Mouse (Mus musculus) neutrophil, adult 83 days (primary cell): ENCODE data around the gene Srp54a. TPM values are rescaled to one million over a fixed set of nuclear protein-coding genes. Genes with fewer than 3 reads are reported as not detected.

ENCODE experiments used
- total RNA-seq, 2 experiments: library from RNA; stranded (reverse); gene quantifications; one replicate each; pipeline ENCODE4 v1.2.4; 2023

Srp54a gene
- total RNA-seq = 10 to 100 TPM; 37.2 to 37.5 TPM

DNA sequence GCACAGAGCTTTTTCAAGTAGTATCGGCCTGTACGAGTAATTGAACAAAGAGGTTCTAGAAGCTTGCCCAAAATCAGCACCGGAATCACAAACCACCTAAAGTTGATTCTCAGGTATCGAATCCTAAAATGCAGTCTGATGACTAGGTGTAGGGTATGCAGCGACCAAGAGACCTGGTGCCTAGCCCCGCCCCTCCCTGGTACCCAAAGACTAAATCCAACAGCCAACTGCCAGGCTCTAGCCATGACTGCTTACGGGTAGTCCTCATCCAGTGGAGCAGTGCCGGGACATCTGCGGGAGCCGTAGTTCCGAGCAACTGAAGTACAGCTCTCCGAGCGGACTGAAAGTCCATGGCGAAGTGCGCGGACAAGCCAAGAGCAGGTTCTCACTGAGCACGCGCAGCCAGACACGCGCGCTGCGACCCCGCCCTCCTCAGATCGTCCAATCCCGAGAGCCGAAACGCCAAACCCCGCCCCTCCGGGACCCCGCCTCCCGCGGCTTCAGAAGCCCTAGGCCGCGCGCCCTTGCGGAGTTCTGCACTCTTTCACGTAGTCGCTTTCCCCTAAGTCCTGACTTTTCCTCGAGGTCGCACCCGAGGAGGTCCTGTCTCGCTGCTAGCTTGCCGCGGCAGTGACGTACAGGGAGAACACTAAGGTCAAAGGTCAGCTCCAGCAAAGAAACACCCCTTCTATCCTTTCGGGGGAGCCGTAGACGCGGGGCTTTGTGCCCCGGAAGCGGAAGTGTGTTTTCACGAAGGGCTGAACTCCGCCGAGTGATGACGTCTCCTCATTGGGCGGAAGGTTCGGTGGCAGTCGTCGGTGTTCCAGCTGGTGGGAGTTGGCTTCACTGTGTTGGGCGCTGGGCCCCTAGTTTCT lies at the start of gene Srp54a, which contains the start of gene 2700097O09Rik:
Gene Srp54a, plus strand, starts transcription at position 537 of the 875 bp plus-strand sequence.
Gene 2700097O09Rik, minus strand, starts transcription at position 385 of the 875 bp plus-strand sequence.

DNA sequence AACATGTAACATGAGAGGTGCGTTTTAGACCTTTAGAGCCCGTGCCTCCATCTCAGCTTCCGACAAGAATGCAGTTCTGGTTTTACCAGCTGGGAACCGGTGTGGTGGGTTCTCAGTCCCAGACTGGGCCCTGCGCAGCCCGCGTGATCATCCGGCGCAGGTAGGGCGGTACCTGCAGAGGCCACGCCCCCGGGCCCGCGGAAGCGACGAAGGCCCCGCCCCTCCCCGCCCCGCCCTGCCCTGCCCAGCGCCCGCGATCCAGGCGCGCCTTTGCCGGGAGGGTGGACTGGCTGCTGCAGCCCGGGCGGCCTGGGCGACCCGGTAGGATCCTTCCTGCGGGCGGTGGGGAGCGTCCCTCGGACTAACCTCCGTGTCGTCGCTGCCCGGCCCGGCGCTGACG lies 44.2 kb downstream of the Srp54a start, which contains the start of gene Fam177a:
Gene Fam177a, plus strand, starts transcription at position 228 of the 400 bp plus-strand sequence.

GRCm38 (mm10) chr12:55154559-55155448 lies 74.7 kb downstream of the Srp54a start, which contains the start of gene Srp54b:
Srp54b (plus strand) TSS chr12:55155104.

Other genes with a start within 250 kb of the Srp54a start
- gene Cfl2, start 217.4 kb upstream of the Srp54a start, total RNA-seq = 10 to 100 TPM; 15.8 to 17.6 TPM
- gene Gm20403, start 93.7 kb upstream of the Srp54a start, total RNA-seq = not detected
- 100 to 1,000 TPM; 148 to 156 TPM for gene Baz1a, start 65.9 kb upstream of the Srp54a start, total RNA-seq
- gene 2700097O09Rik, start 152 bp upstream of the Srp54a start, total RNA-seq = 1 to 10 TPM; 4.1 to 4.5 TPM
- gene Fam177a, start 44.2 kb downstream of the Srp54a start, total RNA-seq = 1 to 10 TPM; 3.9 to 5.9 TPM
- 10 to 100 TPM; 21.0 to 32.6 TPM for gene Srp54b, start 74.8 kb downstream of the Srp54a start, total RNA-seq
- 1 to 10 TPM; 3.8 to 5.9 TPM for gene 1700047I17Rik2, start 119.3 kb downstream of the Srp54a start, total RNA-seq
- 10 to 100 TPM; 11.2 to 15.6 TPM for gene Srp54c, start 149.9 kb downstream of the Srp54a start, total RNA-seq
- 1 to 10 TPM; 3.0 to 3.9 TPM for gene 1110008L16Rik, start 219.3 kb downstream of the Srp54a start, total RNA-seq
- 10 to 100 TPM; 17.0 to 17.3 TPM for gene Ppp2r3c, start 222.7 kb downstream of the Srp54a start, total RNA-seq